Mouse (Mus musculus): ENCODE results near the gene Disp3. TPM values are rescaled to one million over a fixed set of nuclear protein-coding genes. Genes with fewer than 3 reads are reported as not detected.

Disp3 gene
- polyA plus RNA-seq, 1 experiment from 2014 or later, result 12.2 TPM

DNA sequence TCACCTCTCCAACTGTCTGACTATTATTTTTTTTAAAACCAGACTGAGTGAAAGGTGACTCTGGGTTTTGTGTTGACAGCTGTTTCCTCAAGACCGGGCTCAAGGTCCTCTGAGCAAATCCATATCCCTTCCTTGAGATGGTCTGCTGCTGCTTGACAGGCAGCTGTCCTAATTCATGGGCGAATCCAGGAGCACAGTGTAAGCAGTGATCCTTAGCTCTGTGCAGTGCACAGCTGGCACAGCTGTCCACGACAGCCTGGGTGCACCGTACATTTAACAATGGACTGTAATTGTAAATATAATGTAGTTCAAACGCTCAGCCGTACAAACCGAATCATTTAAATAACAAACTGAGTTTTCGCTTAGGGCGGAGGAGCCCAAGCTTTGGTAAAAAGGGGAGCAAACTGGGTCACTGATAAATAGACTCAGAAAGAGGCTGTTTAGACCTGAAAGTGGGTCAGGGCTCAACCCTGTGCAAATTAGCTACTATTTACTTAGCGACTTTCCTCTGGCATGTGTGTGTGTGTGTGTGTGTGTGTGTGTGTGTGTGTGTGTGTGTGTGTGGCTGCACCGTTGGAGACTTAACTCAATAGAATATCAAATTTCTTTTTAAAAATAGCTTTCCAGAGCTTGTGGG is 72.4 kb downstream of the Disp3 start:
- Histone ChIP-seq H3K36me3 (ENCODE audit: control insufficient read depth, insufficient read depth) (no peaks in the 10 kb centered on the region), H3K4me1 (replicated peaks; ENCODE audit: control insufficient read depth, insufficient read depth, low read length) (peaks cover 23% of the 10 kb centered on the region), H3K4me3 (replicated peaks; ENCODE audit: low read length) (no peak overlapping the region), H3K9ac (replicated peaks; ENCODE audit: low read depth, low read length) (no peak overlapping the region), H3K9me3 (ENCODE audit: control insufficient read depth, low read length) (no peaks in the 10 kb centered on the region), H3K4me2 (ENCODE audit: low read length) (no peak overlapping the region), H3K27me3 (replicated peaks; ENCODE audit: control insufficient read depth, insufficient read depth, low read length) (0 out of 2 replicates have a peak, but pooled peaks cover under 1% of the 10 kb centered on the region), H3K27ac (ENCODE audit: low read length) (peak overlapping the region; percentile 6; the same call in 1 of the 2 replicates)
- 32% methylated on average over 11 of the region's 11 CpGs for WGBS
- no peak for ATAC-seq

DNA sequence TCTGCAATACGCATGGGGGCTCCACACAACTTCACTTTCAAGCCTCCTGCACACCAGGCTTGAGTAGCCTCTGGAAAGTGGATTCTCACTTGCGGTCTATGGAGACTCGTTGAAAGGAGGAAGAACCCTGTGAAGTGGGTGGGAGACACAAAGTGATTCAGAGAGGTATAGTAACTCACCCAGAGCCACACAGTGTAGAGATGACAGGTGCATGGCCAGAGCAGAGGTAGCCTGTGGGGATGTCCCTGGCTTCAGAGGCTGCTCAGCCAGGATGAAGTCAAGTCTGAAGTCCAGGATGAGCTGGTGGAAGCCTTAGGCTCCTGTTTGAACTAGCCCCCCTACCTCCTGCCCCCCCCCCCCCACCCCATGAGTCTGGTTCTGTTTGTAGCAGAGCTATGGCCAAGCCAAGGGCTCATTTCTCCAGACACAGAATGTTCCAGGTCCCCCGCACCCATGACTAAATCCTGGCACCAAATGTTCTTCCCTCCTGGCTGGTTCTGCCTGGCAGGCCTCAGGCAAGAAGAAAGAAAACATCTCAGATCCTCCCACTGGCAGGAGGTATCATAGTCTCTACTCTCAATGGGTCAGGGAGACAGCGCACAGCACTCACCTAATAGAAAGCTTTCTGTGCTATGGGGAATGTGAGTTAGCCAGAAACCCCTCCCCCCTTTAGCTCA is 73.2 kb downstream of the Disp3 start:
- 44% methylated on average over 5 of the region's 5 CpGs for whole genome bisulfite sequencing
- ATAC-seq, result no peak
- no peak overlapping the region for H3K4me3 ChIP-seq (replicated peaks; ENCODE audit: low read length)
- no peak overlapping the region for H3K27ac ChIP-seq (ENCODE audit: low read length)
- H3K9me3 ChIP-seq (ENCODE audit: control insufficient read depth, low read length), result no peaks in the 10 kb centered on the region
- H3K36me3 ChIP-seq (ENCODE audit: control insufficient read depth, insufficient read depth), result no peaks in the 10 kb centered on the region
- peaks cover 23% of the 10 kb centered on the region for H3K4me1 ChIP-seq (replicated peaks; ENCODE audit: control insufficient read depth, insufficient read depth, low read length)
- no peak overlapping the region for H3K9ac ChIP-seq (replicated peaks; ENCODE audit: low read depth, low read length)
- no peaks in the 10 kb centered on the region for H3K27me3 ChIP-seq (replicated peaks; ENCODE audit: control insufficient read depth, insufficient read depth, low read length)
- H3K4me2 ChIP-seq (ENCODE audit: low read length), result no peak overlapping the region

DNA sequence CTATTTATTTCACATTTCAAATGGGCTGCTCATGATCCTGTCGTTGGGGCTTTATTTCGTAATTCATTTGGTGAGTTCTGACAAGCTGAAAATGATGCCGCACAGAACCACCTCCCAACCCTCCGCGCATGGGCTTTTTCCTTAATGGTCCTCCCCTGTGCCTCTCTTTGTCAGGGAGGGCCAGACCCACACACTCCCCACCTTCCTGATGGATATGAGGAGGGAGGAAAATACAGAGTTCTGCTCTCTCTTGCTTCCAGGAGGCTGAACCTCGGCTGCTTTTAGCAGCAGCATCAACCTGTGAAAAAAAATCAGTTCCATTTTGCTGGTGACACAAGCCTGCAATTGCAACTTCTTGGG is 82.9 kb downstream of the Disp3 start:
- Histone ChIP-seq H3K27ac (ENCODE audit: low read length) (no peak overlapping the region), H3K9ac (replicated peaks; ENCODE audit: low read depth, low read length) (no peak overlapping the region), H3K4me2 (ENCODE audit: low read length) (no peak overlapping the region), H3K4me3 (replicated peaks; ENCODE audit: low read length) (no peak overlapping the region), H3K9me3 (ENCODE audit: control insufficient read depth, low read length) (no peaks in the 10 kb centered on the region), H3K36me3 (ENCODE audit: control insufficient read depth, insufficient read depth) (no peaks in the 10 kb centered on the region), H3K27me3 (replicated peaks; ENCODE audit: control insufficient read depth, insufficient read depth, low read length) (0 out of 2 replicates have a peak, but pooled peaks cover 2% of the 10 kb centered on the region), H3K4me1 (replicated peaks; ENCODE audit: control insufficient read depth, insufficient read depth, low read length) (no peaks in the 10 kb centered on the region)
- WGBS, result 52% methylated on average over 6 of the region's 6 CpGs
- ATAC-seq, result no peak

DNA sequence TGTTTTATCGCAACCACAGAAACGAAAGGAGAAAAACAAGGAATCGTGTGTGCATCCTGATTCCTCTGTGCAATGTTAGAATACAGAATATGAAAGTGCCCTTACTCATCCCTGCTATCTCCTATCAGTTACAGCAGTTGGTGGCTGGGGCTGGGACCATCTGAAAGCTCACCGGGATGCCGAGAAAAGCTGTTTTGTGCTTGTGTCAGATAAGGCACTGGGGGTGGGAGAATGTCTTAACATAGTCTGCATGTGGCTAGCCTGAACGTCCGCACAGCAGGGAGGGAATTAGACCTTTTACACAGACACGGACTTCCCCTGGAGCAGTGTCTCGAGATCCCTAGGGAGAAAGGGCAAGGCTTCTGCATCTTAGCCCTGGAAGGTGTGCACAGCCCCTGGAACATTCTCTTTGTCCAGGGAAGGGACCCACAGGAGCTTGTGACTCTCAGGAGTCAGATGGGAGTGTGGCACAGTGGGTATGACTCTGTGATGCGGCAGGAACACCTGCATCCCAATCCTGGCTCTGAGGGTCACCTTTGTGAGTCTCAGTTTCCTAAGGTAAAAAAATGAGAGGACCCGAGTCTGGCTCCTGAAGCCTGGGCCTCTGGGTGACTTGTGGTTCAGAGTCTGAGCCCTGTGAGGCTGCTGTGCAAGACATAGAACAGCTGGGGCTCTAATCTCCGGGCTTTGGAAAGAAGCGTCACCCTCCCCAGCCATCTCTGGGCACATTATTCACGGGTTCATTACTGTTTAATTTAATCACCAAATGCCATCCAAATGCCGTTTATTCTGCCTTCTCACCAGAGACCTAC is 83.5 kb downstream of the Disp3 start:
- no peak for ATAC-seq
- no peak overlapping the region for H3K4me2 ChIP-seq (ENCODE audit: low read length)
- H3K4me3 ChIP-seq (replicated peaks; ENCODE audit: low read length), result no peak overlapping the region
- H3K4me1 ChIP-seq (replicated peaks; ENCODE audit: control insufficient read depth, insufficient read depth, low read length), result no peaks in the 10 kb centered on the region
- H3K27me3 ChIP-seq (replicated peaks; ENCODE audit: control insufficient read depth, insufficient read depth, low read length), result 0 out of 2 replicates have a peak, but pooled peaks cover 2% of the 10 kb centered on the region
- H3K9me3 ChIP-seq (ENCODE audit: control insufficient read depth, low read length), result no peaks in the 10 kb centered on the region
- no peak overlapping the region for H3K27ac ChIP-seq (ENCODE audit: low read length)
- WGBS, result 52% methylated on average over 15 of the region's 15 CpGs
- H3K9ac ChIP-seq (replicated peaks; ENCODE audit: low read depth, low read length), result no peak overlapping the region
- no peaks in the 10 kb centered on the region for H3K36me3 ChIP-seq (ENCODE audit: control insufficient read depth, insufficient read depth)

DNA sequence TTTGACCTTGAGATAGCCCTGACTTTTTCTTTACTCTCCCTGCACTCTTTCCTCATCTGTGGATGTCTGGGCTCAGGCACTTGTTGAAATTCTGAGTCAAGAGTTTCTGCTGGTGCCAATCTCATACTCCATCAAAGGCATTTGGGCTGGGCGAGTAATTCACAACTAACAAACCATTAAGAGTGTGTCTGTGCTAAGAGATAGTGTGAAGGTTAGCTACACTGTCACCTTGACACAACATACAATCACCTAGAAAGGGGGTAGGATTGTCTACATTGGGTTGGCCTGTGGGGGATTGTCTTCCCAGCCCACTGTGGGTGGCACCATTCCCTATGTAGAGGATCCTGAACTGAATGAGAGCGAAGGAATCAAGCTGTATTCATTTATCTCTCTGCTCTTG is 84.2 kb downstream of the Disp3 start:
- Histone ChIP-seq H3K4me1 (replicated peaks; ENCODE audit: control insufficient read depth, insufficient read depth, low read length) (no peaks in the 10 kb centered on the region), H3K27ac (ENCODE audit: low read length) (no peak overlapping the region), H3K36me3 (ENCODE audit: control insufficient read depth, insufficient read depth) (no peaks in the 10 kb centered on the region), H3K4me2 (ENCODE audit: low read length) (no peak overlapping the region), H3K4me3 (replicated peaks; ENCODE audit: low read length) (no peak overlapping the region), H3K27me3 (replicated peaks; ENCODE audit: control insufficient read depth, insufficient read depth, low read length) (0 out of 2 replicates have a peak, but pooled peaks cover 2% of the 10 kb centered on the region), H3K9ac (replicated peaks; ENCODE audit: low read depth, low read length) (no peak overlapping the region), H3K9me3 (ENCODE audit: control insufficient read depth, low read length) (no peaks in the 10 kb centered on the region)
- 96% methylated on average over 2 of the region's 2 CpGs for WGBS
- no peak for ATAC-seq

DNA sequence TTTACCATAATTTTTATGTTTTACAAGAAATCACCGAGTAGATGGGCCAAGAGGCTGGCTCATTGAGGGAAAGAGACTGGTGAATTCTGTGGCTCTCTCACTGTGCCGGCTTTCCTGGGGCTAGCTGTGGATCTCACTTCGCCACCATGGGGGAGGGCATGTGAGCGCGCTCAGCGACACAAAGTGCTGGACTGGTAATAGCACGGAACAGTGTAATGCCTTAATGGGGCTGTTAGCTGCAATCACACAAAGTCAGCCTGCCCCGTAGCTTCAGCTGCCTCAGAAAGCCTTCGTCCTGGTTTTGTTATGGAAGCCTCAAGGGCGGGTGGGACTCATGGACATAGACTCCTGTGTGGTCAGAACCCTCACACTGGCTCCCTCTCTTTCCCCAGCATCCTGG is 89.0 kb downstream of the Disp3 start:
- Histone ChIP-seq H3K9ac (replicated peaks; ENCODE audit: low read depth, low read length) (no peak overlapping the region), H3K4me3 (replicated peaks; ENCODE audit: low read length) (no peak overlapping the region), H3K36me3 (ENCODE audit: control insufficient read depth, insufficient read depth) (no peaks in the 10 kb centered on the region), H3K27me3 (replicated peaks; ENCODE audit: control insufficient read depth, insufficient read depth, low read length) (no peaks in the 10 kb centered on the region), H3K4me1 (replicated peaks; ENCODE audit: control insufficient read depth, insufficient read depth, low read length) (no peaks in the 10 kb centered on the region), H3K9me3 (ENCODE audit: control insufficient read depth, low read length) (no peaks in the 10 kb centered on the region), H3K27ac (ENCODE audit: low read length) (no peak overlapping the region), H3K4me2 (ENCODE audit: low read length) (no peak overlapping the region)
- WGBS, result 30% methylated on average over 10 of the region's 10 CpGs
- no peak for ATAC-seq

DNA sequence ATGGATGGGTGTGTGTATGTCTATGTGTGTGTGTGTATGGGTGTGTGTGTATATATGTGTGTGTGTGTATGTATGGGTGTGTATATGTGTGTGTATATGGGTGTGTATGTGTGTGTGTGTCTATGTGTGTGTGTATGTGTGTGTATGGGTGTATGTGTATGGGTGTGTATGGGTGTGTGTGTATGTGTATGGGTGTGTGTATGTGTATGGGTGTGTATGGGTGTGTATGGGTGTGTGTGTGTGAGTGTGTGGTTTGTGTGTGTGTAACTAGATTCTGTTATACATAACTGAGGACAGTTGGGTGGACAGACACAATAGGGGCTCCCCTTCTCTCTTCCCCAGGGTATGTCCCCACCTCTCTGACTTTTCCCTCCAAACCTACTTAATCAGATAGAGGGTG is 93.4 kb downstream of the Disp3 start:
- Histone ChIP-seq H3K9ac (replicated peaks; ENCODE audit: low read depth, low read length) (no peak overlapping the region), H3K36me3 (ENCODE audit: control insufficient read depth, insufficient read depth) (no peaks in the 10 kb centered on the region), H3K4me1 (replicated peaks; ENCODE audit: control insufficient read depth, insufficient read depth, low read length) (no peaks in the 10 kb centered on the region), H3K4me2 (ENCODE audit: low read length) (no peak overlapping the region), H3K27ac (ENCODE audit: low read length) (no peak overlapping the region), H3K27me3 (replicated peaks; ENCODE audit: control insufficient read depth, insufficient read depth, low read length) (no peaks in the 10 kb centered on the region), H3K4me3 (replicated peaks; ENCODE audit: low read length) (no peak overlapping the region), H3K9me3 (ENCODE audit: control insufficient read depth, low read length) (no peaks in the 10 kb centered on the region)
- ATAC-seq, result no peak

DNA sequence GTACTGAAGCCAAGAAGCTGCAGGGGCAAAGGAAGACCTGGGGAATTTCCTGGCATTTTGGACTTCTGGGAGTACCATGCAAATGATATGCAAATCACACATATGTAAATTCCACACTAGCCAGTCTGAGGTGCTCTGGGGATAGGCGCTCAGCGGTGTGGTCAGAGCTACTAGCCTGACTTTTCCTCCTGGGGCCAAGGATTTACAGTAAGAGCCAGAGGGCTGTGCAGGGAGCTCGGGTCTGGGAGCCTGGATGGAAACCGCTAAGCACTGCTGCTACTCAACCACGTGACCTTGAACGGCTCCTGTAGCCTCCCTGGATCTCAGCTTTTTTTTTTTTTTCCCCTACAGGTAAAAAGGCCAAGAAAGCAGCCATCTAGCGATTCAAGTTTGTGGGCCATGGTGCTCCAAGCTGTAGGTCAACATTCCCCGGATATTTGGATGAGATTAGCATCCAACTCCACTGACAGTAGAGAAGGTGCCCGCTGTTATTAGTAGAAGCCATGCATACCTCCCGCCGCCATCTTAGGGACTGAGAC is 95.0 kb downstream of the Disp3 start:
- Histone ChIP-seq H3K9ac (replicated peaks; ENCODE audit: low read depth, low read length) (no peak overlapping the region), H3K27me3 (replicated peaks; ENCODE audit: control insufficient read depth, insufficient read depth, low read length) (no peaks in the 10 kb centered on the region), H3K9me3 (ENCODE audit: control insufficient read depth, low read length) (no peaks in the 10 kb centered on the region), H3K4me2 (ENCODE audit: low read length) (no peak overlapping the region), H3K4me3 (replicated peaks; ENCODE audit: low read length) (no peak overlapping the region), H3K36me3 (ENCODE audit: control insufficient read depth, insufficient read depth) (no peaks in the 10 kb centered on the region), H3K4me1 (replicated peaks; ENCODE audit: control insufficient read depth, insufficient read depth, low read length) (no peaks in the 10 kb centered on the region), H3K27ac (ENCODE audit: low read length) (no peak overlapping the region)
- no peak for ATAC-seq
- 38% methylated on average over 11 of the region's 11 CpGs for WGBS
